23 mouse cellular contexts compared by ENCODE assay signal in genomic region chr6:71221501-71221900, GRCm38 (mm10). TPM values are rescaled to one million over a fixed set of nuclear protein-coding genes. Genes with fewer than 3 reads are reported as not detected.
"Had no signal": no experiment of that assay in that cellular context is flagged by ENCODE, and none has a peak within 500 bp of the region (broad histone marks: within the 10 kb centered on the region; RNA-seq: fewer than 3 reads in every experiment).

No protein-coding gene starts in this region.

- H3K27ac ChIP-seq: layer of hippocampus, adult 2 months; left cerebral cortex, adult 2 months; liver, embryonic 13.5 days; neural tube, embryonic 12.5 days; neural tube, embryonic 15.5 days; stomach, embryonic 15.5 days had no signal

- H3K9me3 ChIP-seq: liver, embryonic 13.5 days; neural tube, embryonic 12.5 days; neural tube, embryonic 15.5 days; stomach, embryonic 15.5 days had no signal

- H3K27me3 ChIP-seq: liver, embryonic 13.5 days; neural tube, embryonic 12.5 days; neural tube, embryonic 15.5 days; stomach, embryonic 15.5 days had no signal

- H3K4me2 ChIP-seq: liver, embryonic 13.5 days; neural tube, embryonic 12.5 days; neural tube, embryonic 15.5 days; stomach, embryonic 15.5 days had no signal

- DNase-seq: kidney, adult 18-20 months; kidney, adult 9 months; kidney, postnatal 14 days; layer of hippocampus, postnatal 36 days; liver, embryonic 13.5 days; lung, adult 2 months; lung, postnatal 14 days; lung, postnatal 4 days; midbrain, embryonic 14.5 days; right cerebral cortex, adult 18-20 months; right cerebral cortex, postnatal 25 days; spleen, adult 18-20 months; thymus, postnatal 36 days had no signal

- H3K4me1 ChIP-seq: liver, embryonic 13.5 days; neural tube, embryonic 12.5 days; neural tube, embryonic 15.5 days; stomach, embryonic 15.5 days had no signal

- H3K4me3 ChIP-seq: layer of hippocampus, adult 2 months; left cerebral cortex, adult 2 months; liver, embryonic 13.5 days; neural tube, embryonic 12.5 days; neural tube, embryonic 15.5 days; stomach, embryonic 15.5 days had no signal

- H3K9ac ChIP-seq: liver, embryonic 13.5 days; neural tube, embryonic 12.5 days; neural tube, embryonic 15.5 days; stomach, embryonic 15.5 days had no signal

- H3K36me3 ChIP-seq: liver, embryonic 13.5 days; neural tube, embryonic 12.5 days; neural tube, embryonic 15.5 days; stomach, embryonic 15.5 days had no signal

RNA-seq across cellular contexts. Expression of gene Fabp1, which starts 21.9 kb away (rescaled TPM):
- total RNA-seq: layer of hippocampus, adult 2 months; layer of hippocampus, postnatal 10 days; layer of hippocampus, postnatal 36 days; left cerebral cortex, adult 2 months; left cerebral cortex, postnatal 10 days; left cerebral cortex, postnatal 36 days; megakaryocyte, adult 5-6 weeks; midbrain, postnatal 0 days had no signal
- polyA plus RNA-seq: midbrain, embryonic 14.5 days; midbrain, postnatal 0 days; neural tube, embryonic 12.5 days; neural tube, embryonic 15.5 days had no signal
